Mouse (Mus musculus) kidney, postnatal 0 days (tissue): ENCODE results near the gene Acaa1b. TPM values are rescaled to one million over a fixed set of nuclear protein-coding genes. Genes with fewer than 3 reads are reported as not detected.

ENCODE experiments used
- ATAC-seq: fragments of 200-750 bp; cut with Nextera tagmentation; replicated peaks from 2 replicates; pipeline ENCODE4 v1.8.0; 2017; ENCODE audit warnings: low read depth, moderate number of reproducible peaks, moderate TSS enrichment, moderate library complexity; ENCODE audit not compliant: low FRiP score
- DNase-seq: peaks from one replicate; pipeline ENCODE4 v3.0.0-alpha.2; 2016; ENCODE audit warnings: low spot score
- H3K27ac ChIP-seq: fragments of 300-500 bp; sonication (generic); 2 replicates; pipeline ENCODE4 v1.5.1; 2014; ENCODE audit warnings: mild to moderate bottlenecking
- H3K27me3 ChIP-seq: fragments of 300-500 bp; sonication (generic); 2 replicates; pipeline ENCODE4 v1.6.1; 2014; ENCODE audit warnings: low read length, mixed read lengths; ENCODE audit not compliant: insufficient read depth
- H3K36me3 ChIP-seq: fragments of 300-500 bp; sonication (generic); 2 replicates; pipeline ENCODE4 v1.6.1; 2014; ENCODE audit warnings: low read length, mixed read lengths; ENCODE audit not compliant: insufficient read depth
- H3K4me1 ChIP-seq: fragments of 300-500 bp; sonication (generic); replicated peaks from 2 replicates; pipeline ENCODE4 v1.6.1; 2014; ENCODE audit warnings: antibody characterized with exemption, low read length, mixed read lengths; ENCODE audit not compliant: insufficient read depth
- H3K4me2 ChIP-seq: fragments of 300-500 bp; sonication (generic); 2 replicates; pipeline ENCODE4 v1.6.1; 2014; ENCODE audit warnings: mild to moderate bottlenecking, low read length, moderate library complexity, mixed read lengths
- H3K4me3 ChIP-seq: fragments of 300-500 bp; sonication (generic); replicated peaks from 2 replicates; pipeline ENCODE4 v1.5.1; 2014; ENCODE audit warnings: low read depth, low read length
- H3K9ac ChIP-seq: fragments of 300-500 bp; sonication (generic); 2 replicates; pipeline ENCODE4 v1.6.1; 2014; ENCODE audit warnings: low read depth, low read length
- H3K9me3 ChIP-seq: fragments of 300-500 bp; sonication (generic); replicated peaks from 2 replicates; pipeline ENCODE4 v1.6.1; 2016; ENCODE audit warnings: low read length, inconsistent platforms, mixed read lengths
- CTCF ChIP-seq: IDR thresholded peaks from 2 replicates; pipeline ENCODE4 v1.5.1; 2016; ENCODE audit warnings: antibody characterized with exemption, low read depth, mild to moderate bottlenecking, moderate library complexity
- WGBS: fragments of 180-500 bp; shearing (Covaris S2); extraction: QIAGEN DNeasy Blood & Tissue Kit; methylation state at CpG from one replicate; pipeline ENCODE4 v1.1.7; 2014; 5-methylcytosine and 5-hydroxymethylcytosine counted together
- polyA plus RNA-seq: library from polyadenylated mRNA; unstranded; fragments of >200 nt; fragmentation: Nextera tagmentation; extraction: Ambion mirVana; gene quantifications from 2 replicates; pipeline ENCODE4 v1.2.1, GENCODE M21; 2015

Acaa1b gene
- polyA plus RNA-seq, 1 experiment from 2014 or later = 72.8 TPM

- Histone ChIP-seq H3K4me1 (no peaks in the 10 kb centered on the region), H3K4me3 (no peak overlapping the region), H3K27me3 (no peaks in the 10 kb centered on the region), H3K27ac (peak overlapping the region; percentile 50), H3K9ac (no peak overlapping the region), H3K9me3 (no peaks in the 10 kb centered on the region), H3K36me3 (no peaks in the 10 kb centered on the region), H3K4me2 (no peak overlapping the region)
- TF ChIP-seq CTCF = no peak
- peak; percentile 37; the same call in 1 of the 2 replicates for ATAC-seq
- DNase-seq = no peak
- WGBS = 74% methylated on average over 3 of the region's 3 CpGs
Measured at GRCm38 (mm10) chr9:119160689-119161088, 3.8 kb upstream of the Acaa1b start.

- no peak within 1 kb of the TSS for H3K4me2 ChIP-seq
- H3K9ac ChIP-seq = no peak within 1 kb of the TSS
- H3K27me3 ChIP-seq = no peaks in the 10 kb centered on the region
- no peaks in the 10 kb centered on the region for H3K4me1 ChIP-seq
- no peak for ATAC-seq
- DNase-seq = no peak
- H3K9me3 ChIP-seq = no peaks in the 10 kb centered on the region
- no peak within 1 kb of the TSS for H3K27ac ChIP-seq
- no peaks in the 10 kb centered on the region for H3K36me3 ChIP-seq
- TF ChIP-seq CTCF = no peak
- H3K4me3 ChIP-seq = no peak within 1 kb of the TSS
- 40% methylated on average over 4 of the region's 4 CpGs for WGBS
Measured at GRCm38 (mm10) chr9:119158861-119159260, 2.0 kb upstream of the Acaa1b start, which contains the start of gene Gm47289. Gm47289 (plus strand) TSS chr9:119159161.

DNA sequence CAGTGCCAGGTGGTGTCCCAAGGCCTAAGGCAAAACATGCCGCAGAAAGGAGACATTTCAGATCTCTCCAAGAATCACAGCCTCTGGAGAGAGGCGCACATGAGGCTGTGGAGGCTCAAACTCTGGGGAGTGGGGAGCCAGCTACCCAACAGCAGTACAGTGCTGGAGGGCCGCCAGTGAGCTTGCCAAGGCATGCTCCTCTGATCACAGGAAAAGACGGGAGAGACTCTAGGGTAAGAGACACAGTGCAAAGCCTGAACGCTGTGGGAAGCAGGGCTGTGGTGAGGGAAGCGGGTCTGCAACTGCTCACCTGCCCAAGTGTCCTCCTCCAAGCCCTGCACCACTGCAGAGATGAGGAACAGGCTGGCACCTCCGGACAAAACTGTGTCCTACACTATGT lies 1.1 kb downstream of the Acaa1b start:
- 58% methylated on average over 7 of the region's 7 CpGs for WGBS
- H3K4me3 ChIP-seq = peak overlapping the region; percentile 41

GRCm38 (mm10) chr9:119155416-119155815 lies 1.5 kb downstream of the Acaa1b start:
- no peak for DNase-seq
- ATAC-seq = no peak
- H3K4me2 ChIP-seq = 0 out of 2 replicates have a peak overlapping the region, but pooled peaks have one; percentile 71

More for the DNA sequence above, 1.1 kb downstream of the Acaa1b start:
- H3K9me3 ChIP-seq = no peaks in the 10 kb centered on the region
- ATAC-seq = no peak
- no peak overlapping the region for H3K9ac ChIP-seq
- no peak overlapping the region for H3K27ac ChIP-seq
- no peaks in the 10 kb centered on the region for H3K4me1 ChIP-seq
- H3K36me3 ChIP-seq = no peaks in the 10 kb centered on the region
- no peak for DNase-seq
- peak overlapping the region; percentile 71 for H3K4me2 ChIP-seq
- no peak for TF ChIP-seq CTCF
- H3K27me3 ChIP-seq = no peaks in the 10 kb centered on the region

DNA sequence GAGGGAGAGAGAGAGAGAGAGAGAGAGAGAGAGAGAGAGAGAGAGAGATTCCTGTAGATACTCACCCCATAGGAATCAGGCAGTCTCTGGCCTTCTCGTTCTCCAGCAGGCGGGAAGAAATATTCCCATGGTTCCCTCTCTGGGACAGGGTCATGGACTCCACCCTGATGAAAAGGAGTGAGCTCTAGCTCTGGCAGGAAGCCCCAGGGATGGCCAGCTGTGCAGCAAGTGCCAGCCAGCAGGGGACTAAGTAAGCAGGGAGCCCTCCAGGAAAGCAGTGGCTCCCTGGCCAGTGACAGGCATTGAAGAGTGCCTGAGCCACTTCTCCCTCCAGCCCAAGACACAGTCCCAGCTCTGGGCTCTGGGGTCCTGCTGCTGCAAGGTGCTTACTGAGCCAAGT lies 5.1 kb downstream of the Acaa1b start:
- H3K4me1 ChIP-seq = no peaks in the 10 kb centered on the region
- 50% methylated on average over 2 of the region's 2 CpGs for WGBS
- no peak for TF ChIP-seq CTCF
- no peak overlapping the region for H3K4me3 ChIP-seq
- no peaks in the 10 kb centered on the region for H3K9me3 ChIP-seq
- H3K27me3 ChIP-seq = no peaks in the 10 kb centered on the region
- H3K9ac ChIP-seq = no peak overlapping the region
- H3K27ac ChIP-seq = no peak overlapping the region
- ATAC-seq (no peak), DNase-seq (no peak)
- H3K36me3 ChIP-seq = no peaks in the 10 kb centered on the region
- H3K4me2 ChIP-seq = no peak overlapping the region

More at GRCm38 (mm10) chr9:119155416-119155815, 1.5 kb downstream of the Acaa1b start:
- no peak overlapping the region for H3K4me3 ChIP-seq
- WGBS = 75% methylated on average over 8 of the region's 8 CpGs
- H3K27me3 ChIP-seq = no peaks in the 10 kb centered on the region
- TF ChIP-seq CTCF = no peak
- no peaks in the 10 kb centered on the region for H3K36me3 ChIP-seq
- no peak overlapping the region for H3K27ac ChIP-seq
- no peaks in the 10 kb centered on the region for H3K4me1 ChIP-seq
- H3K9me3 ChIP-seq = no peaks in the 10 kb centered on the region
- no peak overlapping the region for H3K9ac ChIP-seq

- TF ChIP-seq CTCF = no peak
- WGBS = 26% methylated on average over 5 of the region's 5 CpGs
- Histone ChIP-seq H3K4me2 (no peak overlapping the region), H3K4me1 (no peaks in the 10 kb centered on the region), H3K9ac (no peak overlapping the region), H3K36me3 (no peaks in the 10 kb centered on the region), H3K9me3 (no peaks in the 10 kb centered on the region), H3K27ac (no peak overlapping the region), H3K4me3 (no peak overlapping the region), H3K27me3 (no peaks in the 10 kb centered on the region)
- DNase-seq (peak; percentile 82), ATAC-seq (no peak)
Measured at GRCm38 (mm10) chr9:119149601-119150000, 7.3 kb downstream of the Acaa1b start.
